Mouse (Mus musculus) cortical plate, adult 2 months (tissue): ENCODE data around the gene Eea1. TPM values are rescaled to one million over a fixed set of nuclear protein-coding genes. Genes with fewer than 3 reads are reported as not detected.

Source experiments
- H3K27ac ChIP-seq: fragments of 200-500 bp; 2 replicates; pipeline ENCODE4 v1.5.1; 2012; ENCODE audit warnings: low read length, control low read depth, inconsistent platforms; ENCODE audit not compliant: insufficient read depth
- H3K4me1 ChIP-seq: fragments of 200-500 bp; 2 replicates; pipeline ENCODE4 v1.6.1; 2011; ENCODE audit warnings: low read length; ENCODE audit not compliant: control insufficient read depth, insufficient read depth
- H3K4me3 ChIP-seq: fragments of 200-500 bp; 2 replicates; pipeline ENCODE4 v1.5.1; 2011; ENCODE audit warnings: mild to moderate bottlenecking, low read length, control low read depth; ENCODE audit not compliant: insufficient read depth
- CTCF ChIP-seq: fragments of 200-500 bp; IDR thresholded peaks from 2 replicates; pipeline ENCODE4 v1.5.1; 2011; ENCODE audit warnings: mild to moderate bottlenecking, control low read depth, low read length; ENCODE audit not compliant: insufficient read depth; ENCODE audit errors: extremely low read depth
- POLR2A ChIP-seq: fragments of 200-500 bp; IDR thresholded peaks from 2 replicates; pipeline ENCODE4 v1.6.1; 2011; ENCODE audit warnings: mild to moderate bottlenecking, low read length, control low read depth; ENCODE audit not compliant: insufficient read depth; ENCODE audit errors: extremely low read depth
- polyA plus RNA-seq: library from polyadenylated mRNA; depleted of rRNA; stranded (reverse); fragments of >200 nt; gene quantifications from 2 replicates; pipeline ENCODE4 v1.2.3, GENCODE M21; 2012; rRNA removed

Eea1 gene
- polyA plus RNA-seq, 1 experiment: 14.5 TPM

- no peak for TF ChIP-seq POLR2A
- TF ChIP-seq CTCF: no peak
- no peak overlapping the region for H3K4me3 ChIP-seq
- H3K27ac ChIP-seq: no peak overlapping the region
- H3K4me1 ChIP-seq: no peaks in the 10 kb centered on the region
These were observed 141.8 kb downstream of the Eea1 start for GRCm38 (mm10) chr10:96082203-96082602.

DNA sequence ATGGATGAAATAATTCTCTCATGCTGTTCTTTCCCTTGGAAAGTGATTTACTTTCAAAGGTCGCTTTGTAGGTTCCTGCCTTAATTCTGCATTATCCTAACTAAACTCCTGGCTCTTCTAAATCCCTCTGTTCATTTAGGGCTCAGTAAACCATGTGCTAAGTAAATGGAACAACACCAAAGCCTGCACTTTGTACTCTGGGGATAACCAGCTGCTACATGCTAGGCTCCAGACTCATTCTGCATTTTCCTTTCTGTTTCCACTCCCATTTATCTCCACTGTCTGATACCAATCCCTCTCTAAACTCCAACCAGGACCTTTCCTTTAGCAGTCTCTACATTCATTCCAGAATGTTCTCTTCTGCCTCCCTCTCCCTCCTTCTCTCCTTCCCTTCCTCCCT is 149.3 kb downstream of the Eea1 start:
- no peaks in the 10 kb centered on the region for H3K4me1 ChIP-seq
- H3K4me3 ChIP-seq: no peak overlapping the region
- TF ChIP-seq POLR2A: no peak
- no peak for TF ChIP-seq CTCF
- H3K27ac ChIP-seq: no peak overlapping the region

DNA sequence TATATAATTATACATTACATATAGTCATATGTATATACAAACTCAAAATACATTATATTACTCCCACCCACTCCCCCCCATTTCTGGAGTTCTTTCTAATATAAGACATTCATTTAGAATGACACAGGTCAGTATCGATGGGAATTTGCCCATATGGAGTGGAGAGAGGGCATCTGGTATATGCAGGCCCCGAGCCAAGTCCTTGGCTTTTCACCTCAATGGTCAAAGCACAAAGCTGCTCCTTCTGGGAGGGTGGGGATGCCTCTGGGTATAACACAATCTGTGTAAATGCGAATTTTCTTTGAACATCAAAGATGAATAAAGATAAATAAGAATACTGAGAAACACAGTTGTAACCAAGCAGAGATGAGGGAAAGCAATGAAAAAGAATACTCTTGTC is 149.9 kb downstream of the Eea1 start:
- TF ChIP-seq CTCF: no peak
- no peak for TF ChIP-seq POLR2A
- Histone ChIP-seq H3K27ac (no peak overlapping the region), H3K4me3 (no peak overlapping the region), H3K4me1 (no peaks in the 10 kb centered on the region)

GRCm38 (mm10) chr10:96093890-96094531 is 153.6 kb downstream of the Eea1 start:
- Histone ChIP-seq H3K4me1 (no peaks in the 10 kb centered on the region), H3K27ac (peak overlapping the region; percentile 43; the same call in 1 of the 2 replicates), H3K4me3 (no peak overlapping the region)
- TF ChIP-seq POLR2A: no peak
- TF ChIP-seq CTCF: no peak

GRCm38 (mm10) chr10:96094559-96094958 is 154.1 kb downstream of the Eea1 start:
- Histone ChIP-seq H3K4me1 (no peaks in the 10 kb centered on the region), H3K4me3 (no peak overlapping the region), H3K27ac (no peak overlapping the region)
- no peak for TF ChIP-seq CTCF
- TF ChIP-seq POLR2A: no peak

Other genes with a start within 250 kb of the Eea1 start
- 0.13 and 0.15 TPM in 2 replicates for gene Gm33543, start 97.7 kb upstream of the Eea1 start, polyA plus RNA-seq
- gene Gm5426, start 196.0 kb downstream of the Eea1 start, polyA plus RNA-seq: not detected in 2 replicates